Mouse (Mus musculus): Measurements from ENCODE around the gene Tbc1d2b.

GRCm38 (mm10) chr9:90301081-90301688, 30.6 kb upstream of the Tbc1d2b start:
- no peak for TF ChIP-seq CTCF (IDR thresholded peaks at IDR 0.05; ENCODE audit: control insufficient read depth, insufficient read depth, low read length)
- TF ChIP-seq POLR2A (IDR thresholded peaks at IDR 0.05; ENCODE audit: borderline replicate concordance, control insufficient read depth, low read depth, low read length) = no peak
